Mouse (Mus musculus): Measurements from ENCODE around the gene Lrig3.

GRCm38 (mm10) chr10:125988037-125988436 is 22.1 kb downstream of the Lrig3 start:
- TF ChIP-seq POLR2A (IDR thresholded peaks at IDR 0.05; ENCODE audit: extremely low read depth, insufficient read depth, low read length) = no peak
- TF ChIP-seq CTCF (IDR thresholded peaks at IDR 0.05; ENCODE audit: extremely low read depth, insufficient read depth, low read length) = no peak
